Mouse (Mus musculus) testis, adult 2 months (tissue): Measurements from ENCODE around the gene Ccdc184.

Source experiments
- CTCF ChIP-seq: fragments of 200-500 bp; IDR thresholded peaks from 2 replicates; pipeline ENCODE4 v1.5.1; 2012; ENCODE audit warnings: low read depth, mild to moderate bottlenecking, inconsistent platforms, low read length, moderate library complexity; ENCODE audit not compliant: control insufficient read depth, insufficient read depth, insufficient replicate concordance
- POLR2A ChIP-seq: fragments of 200-500 bp; IDR thresholded peaks from 2 replicates; pipeline ENCODE4 v1.6.1; 2012; ENCODE audit warnings: low read depth, mild to moderate bottlenecking, inconsistent platforms, low read length, moderate library complexity; ENCODE audit not compliant: control insufficient read depth

DNA sequence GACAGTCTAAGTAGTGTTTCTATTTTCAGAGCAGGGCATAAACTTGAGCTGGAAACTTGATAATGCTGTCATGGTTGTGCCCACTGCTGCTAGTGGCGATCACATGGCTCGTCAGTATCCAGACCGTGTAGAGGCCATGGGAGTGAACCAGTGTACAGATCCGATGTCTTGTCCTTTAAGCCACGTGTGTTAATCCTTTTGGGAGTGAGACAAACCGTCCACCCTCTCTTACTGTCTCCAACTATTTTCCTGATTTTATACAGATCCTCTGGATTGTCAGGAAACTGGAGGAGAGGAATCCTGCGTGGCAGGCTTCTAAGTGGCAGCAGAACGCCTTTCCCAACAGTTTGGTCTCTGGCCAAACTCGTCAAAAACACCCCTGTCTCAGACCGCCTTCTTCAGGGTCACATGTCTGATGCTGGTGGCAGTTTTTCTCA lies 17.8 kb upstream of the Ccdc184 start:
- no peak for TF ChIP-seq POLR2A
- TF ChIP-seq CTCF = no peak
